Mouse (Mus musculus): ENCODE measurements around the gene Kcnab1. TPM values are rescaled to one million over a fixed set of nuclear protein-coding genes. Genes with fewer than 3 reads are reported as not detected.

Kcnab1 gene
- polyA plus RNA-seq, 1 experiment from 2014 or later = 3.8 TPM

GRCm38 (mm10) chr3:65220287-65220686, 111.1 kb downstream of the Kcnab1 start:
- no peak for ATAC-seq (ENCODE audit: insufficient read depth, low FRiP score)
- no peaks in the 10 kb centered on the region for H3K27me3 ChIP-seq (ENCODE audit: control insufficient read depth, insufficient read depth, low read length)

DNA sequence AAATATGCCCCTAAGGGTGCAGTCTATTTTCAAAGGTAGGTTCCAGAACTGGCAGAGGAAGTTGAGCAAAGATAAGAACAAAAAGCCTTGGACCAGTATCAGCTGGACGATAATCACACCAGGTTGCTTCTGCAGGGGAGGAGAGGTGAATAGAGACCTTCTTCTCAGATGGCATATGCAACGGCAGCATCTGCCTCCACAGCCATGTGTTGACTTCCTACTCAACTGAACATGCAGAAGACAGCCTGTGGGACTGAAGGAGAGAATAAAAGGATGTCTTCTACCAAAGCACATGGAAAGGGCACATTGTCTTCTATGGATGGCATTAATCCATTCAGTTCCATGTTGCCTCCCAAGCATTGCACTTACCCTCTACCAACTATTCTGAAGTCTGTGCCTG, 114.5 kb downstream of the Kcnab1 start:
- ATAC-seq (ENCODE audit: insufficient read depth, low FRiP score) = no peak
- Histone ChIP-seq H3K27ac (ENCODE audit: low read length) (no peak overlapping the region), H3K4me2 (ENCODE audit: low read depth, low read length) (no peak overlapping the region), H3K27me3 (ENCODE audit: control insufficient read depth, insufficient read depth, low read length) (no peaks in the 10 kb centered on the region), H3K9ac (ENCODE audit: low read length) (no peak overlapping the region), H3K36me3 (ENCODE audit: control insufficient read depth, insufficient read depth, low read length) (no peaks in the 10 kb centered on the region), H3K4me1 (ENCODE audit: control insufficient read depth, insufficient read depth, low read length) (no peaks in the 10 kb centered on the region), H3K4me3 (replicated peaks; ENCODE audit: low read length) (no peak overlapping the region), H3K9me3 (replicated peaks; ENCODE audit: control insufficient read depth, low read length) (no peaks in the 10 kb centered on the region)
- 88% methylated on average over 2 of the region's 2 CpGs for WGBS

More at GRCm38 (mm10) chr3:65220287-65220686, 111.1 kb downstream of the Kcnab1 start:
- H3K4me3 ChIP-seq (replicated peaks; ENCODE audit: low read length) = no peak overlapping the region
- H3K9me3 ChIP-seq (replicated peaks; ENCODE audit: control insufficient read depth, low read length) = no peaks in the 10 kb centered on the region
- H3K27ac ChIP-seq (ENCODE audit: low read length) = no peak overlapping the region
- no peak overlapping the region for H3K9ac ChIP-seq (ENCODE audit: low read length)
- H3K4me1 ChIP-seq (ENCODE audit: control insufficient read depth, insufficient read depth, low read length) = no peaks in the 10 kb centered on the region
- no peak overlapping the region for H3K4me2 ChIP-seq (ENCODE audit: low read depth, low read length)
- H3K36me3 ChIP-seq (ENCODE audit: control insufficient read depth, insufficient read depth, low read length) = no peaks in the 10 kb centered on the region

- no peak overlapping the region for H3K27ac ChIP-seq (ENCODE audit: low read length)
- H3K4me1 ChIP-seq (ENCODE audit: control insufficient read depth, insufficient read depth, low read length) = no peaks in the 10 kb centered on the region
- ATAC-seq (ENCODE audit: insufficient read depth, low FRiP score) = no peak
- WGBS = 71% methylated on average over 1 of the region's 1 CpGs
- H3K4me2 ChIP-seq (ENCODE audit: low read depth, low read length) = no peak overlapping the region
- H3K9me3 ChIP-seq (replicated peaks; ENCODE audit: control insufficient read depth, low read length) = 0 out of 2 replicates have a peak, but pooled peaks cover 3% of the 10 kb centered on the region
- no peak overlapping the region for H3K9ac ChIP-seq (ENCODE audit: low read length)
- H3K4me3 ChIP-seq (replicated peaks; ENCODE audit: low read length) = no peak overlapping the region
- no peaks in the 10 kb centered on the region for H3K36me3 ChIP-seq (ENCODE audit: control insufficient read depth, insufficient read depth, low read length)
- H3K27me3 ChIP-seq (ENCODE audit: control insufficient read depth, insufficient read depth, low read length) = no peaks in the 10 kb centered on the region
Observed at GRCm38 (mm10) chr3:65230978-65231377, 121.8 kb downstream of the Kcnab1 start.

DNA sequence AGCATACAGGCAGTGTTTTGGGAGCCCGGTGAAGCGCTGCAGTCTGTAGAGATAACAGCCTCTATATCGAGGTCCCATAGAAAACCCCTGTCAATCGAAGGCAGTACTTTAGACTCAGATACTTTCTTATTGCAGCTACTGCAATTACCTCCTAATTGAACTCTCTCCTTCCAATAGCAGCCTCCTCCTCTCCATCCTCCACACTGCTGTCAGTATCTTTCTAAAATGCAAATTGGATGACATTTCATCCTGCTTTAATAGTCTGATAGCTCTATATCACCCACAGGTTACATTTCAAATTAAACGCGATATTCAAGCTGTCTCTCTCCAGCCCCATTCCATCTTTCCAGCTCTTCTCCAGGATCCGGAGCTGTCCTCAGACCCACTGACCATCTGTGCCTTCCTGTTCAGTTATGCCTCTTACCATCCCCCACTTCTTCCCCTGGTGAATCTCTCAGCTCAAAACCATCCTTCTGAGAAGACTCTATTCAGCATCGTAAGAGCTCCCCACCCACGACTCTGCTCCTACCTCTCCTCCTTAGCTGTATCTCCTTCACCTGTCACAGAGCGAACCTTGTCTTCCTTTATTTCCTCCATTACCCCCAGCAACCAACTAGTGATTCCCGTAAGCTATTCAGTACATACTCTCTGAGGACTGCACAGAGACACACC, 122.4 kb downstream of the Kcnab1 start:
- ATAC-seq (ENCODE audit: insufficient read depth, low FRiP score) = no peak
- Histone ChIP-seq H3K9ac (ENCODE audit: low read length) (no peak overlapping the region), H3K36me3 (ENCODE audit: control insufficient read depth, insufficient read depth, low read length) (no peaks in the 10 kb centered on the region), H3K27ac (ENCODE audit: low read length) (no peak overlapping the region), H3K4me2 (ENCODE audit: low read depth, low read length) (no peak overlapping the region), H3K4me3 (replicated peaks; ENCODE audit: low read length) (no peak overlapping the region), H3K9me3 (replicated peaks; ENCODE audit: control insufficient read depth, low read length) (0 out of 2 replicates have a peak, but pooled peaks cover 3% of the 10 kb centered on the region), H3K4me1 (ENCODE audit: control insufficient read depth, insufficient read depth, low read length) (no peaks in the 10 kb centered on the region), H3K27me3 (ENCODE audit: control insufficient read depth, insufficient read depth, low read length) (no peaks in the 10 kb centered on the region)
- WGBS = 73% methylated on average over 11 of the region's 11 CpGs

GRCm38 (mm10) chr3:65249023-65249422, 139.8 kb downstream of the Kcnab1 start:
- Histone ChIP-seq H3K9ac (ENCODE audit: low read length) (no peak overlapping the region), H3K4me1 (ENCODE audit: control insufficient read depth, insufficient read depth, low read length) (no peaks in the 10 kb centered on the region), H3K36me3 (ENCODE audit: control insufficient read depth, insufficient read depth, low read length) (no peaks in the 10 kb centered on the region), H3K9me3 (replicated peaks; ENCODE audit: control insufficient read depth, low read length) (no peaks in the 10 kb centered on the region), H3K27me3 (ENCODE audit: control insufficient read depth, insufficient read depth, low read length) (no peaks in the 10 kb centered on the region), H3K4me2 (ENCODE audit: low read depth, low read length) (no peak overlapping the region), H3K27ac (ENCODE audit: low read length) (no peak overlapping the region), H3K4me3 (replicated peaks; ENCODE audit: low read length) (no peak overlapping the region)
- ATAC-seq (ENCODE audit: insufficient read depth, low FRiP score) = no peak
- 63% methylated on average over 6 of the region's 6 CpGs for WGBS

DNA sequence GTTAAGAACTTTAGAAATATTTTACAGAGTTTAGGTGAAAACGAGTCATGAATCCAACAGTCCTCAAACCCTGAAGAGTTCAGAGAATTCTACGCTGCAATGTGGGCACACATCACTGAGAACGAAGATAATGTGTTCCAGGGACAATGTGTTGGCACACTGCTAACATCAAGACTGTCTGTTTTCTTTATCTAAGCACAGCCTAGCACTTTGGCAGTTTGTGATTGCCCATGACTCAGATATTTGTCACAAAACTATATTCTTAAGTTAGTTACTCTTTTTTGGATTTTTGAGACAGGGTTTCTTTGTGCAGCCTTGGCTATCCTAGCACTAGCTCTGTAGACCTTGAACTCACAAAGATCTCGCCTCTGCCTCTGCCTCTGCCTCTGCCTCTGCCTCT, 151.3 kb downstream of the Kcnab1 start:
- no peaks in the 10 kb centered on the region for H3K36me3 ChIP-seq (ENCODE audit: control insufficient read depth, insufficient read depth, low read length)
- H3K9ac ChIP-seq (ENCODE audit: low read length) = no peak overlapping the region
- no peak overlapping the region for H3K4me2 ChIP-seq (ENCODE audit: low read depth, low read length)
- H3K4me1 ChIP-seq (ENCODE audit: control insufficient read depth, insufficient read depth, low read length) = no peaks in the 10 kb centered on the region
- WGBS = 89% methylated on average over 4 of the region's 4 CpGs
- H3K27ac ChIP-seq (ENCODE audit: low read length) = no peak overlapping the region
- no peak for ATAC-seq (ENCODE audit: insufficient read depth, low FRiP score)
- H3K27me3 ChIP-seq (ENCODE audit: control insufficient read depth, insufficient read depth, low read length) = no peaks in the 10 kb centered on the region
- no peaks in the 10 kb centered on the region for H3K9me3 ChIP-seq (replicated peaks; ENCODE audit: control insufficient read depth, low read length)
- no peak overlapping the region for H3K4me3 ChIP-seq (replicated peaks; ENCODE audit: low read length)

- WGBS = 81% methylated on average over 12 of the region's 12 CpGs
- no peak for ATAC-seq (ENCODE audit: insufficient read depth, low FRiP score)
- Histone ChIP-seq H3K9ac (ENCODE audit: low read length) (no peak overlapping the region), H3K27me3 (ENCODE audit: control insufficient read depth, insufficient read depth, low read length) (no peaks in the 10 kb centered on the region), H3K4me1 (ENCODE audit: control insufficient read depth, insufficient read depth, low read length) (no peaks in the 10 kb centered on the region), H3K4me3 (replicated peaks; ENCODE audit: low read length) (no peak overlapping the region), H3K9me3 (replicated peaks; ENCODE audit: control insufficient read depth, low read length) (no peaks in the 10 kb centered on the region), H3K36me3 (ENCODE audit: control insufficient read depth, insufficient read depth, low read length) (no peaks in the 10 kb centered on the region), H3K27ac (ENCODE audit: low read length) (no peak overlapping the region), H3K4me2 (ENCODE audit: low read depth, low read length) (no peak overlapping the region)
Observed at GRCm38 (mm10) chr3:65262506-65263422, 153.6 kb downstream of the Kcnab1 start.

DNA sequence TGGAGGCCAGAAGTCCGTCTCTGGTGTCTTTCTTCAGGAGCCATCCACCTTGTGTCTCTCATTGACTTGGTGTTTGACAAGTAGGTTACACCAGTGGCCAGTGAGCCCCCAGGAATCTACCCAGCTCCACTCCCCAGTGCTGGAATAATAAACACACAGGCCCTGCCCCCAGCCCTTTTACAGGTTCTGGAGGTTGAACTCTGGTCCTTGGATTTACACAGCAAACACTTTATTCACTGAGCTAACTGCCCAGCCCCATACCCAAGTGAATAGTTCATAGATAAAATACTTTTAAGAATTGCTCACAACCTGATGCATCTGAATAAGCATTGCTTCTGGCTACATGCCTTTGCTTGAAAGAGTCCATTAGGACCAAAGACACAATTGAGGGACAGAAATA, 164.1 kb downstream of the Kcnab1 start:
- Histone ChIP-seq H3K27me3 (ENCODE audit: control insufficient read depth, insufficient read depth, low read length) (no peaks in the 10 kb centered on the region; the same call in 1 of the 2 replicates), H3K4me1 (ENCODE audit: control insufficient read depth, insufficient read depth, low read length) (no peaks in the 10 kb centered on the region), H3K9me3 (replicated peaks; ENCODE audit: control insufficient read depth, low read length) (no peaks in the 10 kb centered on the region), H3K9ac (ENCODE audit: low read length) (no peak overlapping the region), H3K36me3 (ENCODE audit: control insufficient read depth, insufficient read depth, low read length) (no peaks in the 10 kb centered on the region), H3K4me3 (replicated peaks; ENCODE audit: low read length) (no peak overlapping the region), H3K4me2 (ENCODE audit: low read depth, low read length) (no peak overlapping the region), H3K27ac (ENCODE audit: low read length) (no peak overlapping the region)
- WGBS = 41% methylated on average over 1 of the region's 1 CpGs
- ATAC-seq (ENCODE audit: insufficient read depth, low FRiP score) = no peak

DNA sequence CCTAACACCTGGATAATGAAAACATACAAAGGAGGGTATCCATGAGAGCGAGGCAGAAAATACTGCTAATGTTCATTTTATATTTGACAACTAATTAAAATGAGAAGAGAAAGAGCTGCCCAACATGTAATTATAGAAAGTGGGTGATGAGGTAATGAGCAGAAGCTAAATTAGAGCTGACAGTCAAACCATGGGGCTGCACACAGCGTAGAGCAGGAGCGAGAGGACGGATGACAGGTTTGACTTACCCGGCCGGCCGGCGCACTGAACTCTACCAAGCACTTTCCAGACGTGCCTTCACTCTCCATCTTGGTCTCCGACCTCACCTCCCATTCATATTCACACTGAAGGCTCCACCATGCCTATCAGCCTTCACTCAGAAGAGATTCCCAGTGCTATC, 168.6 kb downstream of the Kcnab1 start:
- no peaks in the 10 kb centered on the region for H3K9me3 ChIP-seq (replicated peaks; ENCODE audit: control insufficient read depth, low read length)
- WGBS = 82% methylated on average over 10 of the region's 10 CpGs
- H3K9ac ChIP-seq (ENCODE audit: low read length) = no peak overlapping the region
- ATAC-seq (ENCODE audit: insufficient read depth, low FRiP score) = no peak
- no peak overlapping the region for H3K4me2 ChIP-seq (ENCODE audit: low read depth, low read length)
- H3K36me3 ChIP-seq (ENCODE audit: control insufficient read depth, insufficient read depth, low read length) = no peaks in the 10 kb centered on the region
- no peak overlapping the region for H3K27ac ChIP-seq (ENCODE audit: low read length)
- H3K27me3 ChIP-seq (ENCODE audit: control insufficient read depth, insufficient read depth, low read length) = no peaks in the 10 kb centered on the region
- no peaks in the 10 kb centered on the region for H3K4me1 ChIP-seq (ENCODE audit: control insufficient read depth, insufficient read depth, low read length)
- H3K4me3 ChIP-seq (replicated peaks; ENCODE audit: low read length) = no peak overlapping the region

Data from stomach, embryonic 16.5 days (tissue).